Mouse (Mus musculus): ENCODE measurements at regions not wholly inside any gene's neighbourhood (a gene's known extent, or its start where the extent isn't known, plus 50 kb on each side); places are given as distances from the start of the nearest gene placed in this dataset.

- H3K27me3 ChIP-seq (ENCODE audit: control insufficient read depth, insufficient read depth, low read length): no peaks in the 10 kb centered on the region
- no peak for TF ChIP-seq EP300 (IDR thresholded peaks at IDR 0.05; ENCODE audit: low read depth)
- no peak for TF ChIP-seq CTCF (IDR thresholded peaks at IDR 0.05; ENCODE audit: low read depth)
- ATAC-seq (ENCODE audit: insufficient read depth) (no peak), DNase-seq (ENCODE audit: low read depth in 3 of 3, low spot score in 3 of 3) (no peak)
- no peaks in the 10 kb centered on the region for H3K9me3 ChIP-seq (ENCODE audit: control insufficient read depth, low read length)
- H3K4me1 ChIP-seq (replicated peaks; ENCODE audit: control insufficient read depth in 2 of 2, insufficient read depth in 2 of 2, low read length in 1 of 2): no peaks in the 10 kb centered on the region
- no peaks in the 10 kb centered on the region for H3K36me3 ChIP-seq (replicated peaks; ENCODE audit: control insufficient read depth, insufficient read depth, low read depth)
- no peak overlapping the region for H3K27ac ChIP-seq
- WGBS (ENCODE audit: insufficient replicate concordance): 89% methylated on average over 4 of the region's 4 CpGs
- H3K9ac ChIP-seq (replicated peaks): no peak overlapping the region
- H3K4me3 ChIP-seq (ENCODE audit: insufficient read depth in 1 of 2, low read depth in 2 of 2, low read length in 2 of 2): no peak overlapping the region
- H3K4me2 ChIP-seq (ENCODE audit: low read depth): no peak overlapping the region
Observed at GRCm38 (mm10) chr15:33992383-33992782, 365.3 kb downstream of the 9430069I07Rik start.

GRCm38 (mm10) chr15:33975077-33975476, 382.6 kb downstream of the 9430069I07Rik start:
- H3K4me3 ChIP-seq (ENCODE audit: insufficient read depth in 1 of 2, low read depth in 2 of 2, low read length in 2 of 2): no peak overlapping the region
- H3K36me3 ChIP-seq (replicated peaks; ENCODE audit: control insufficient read depth, insufficient read depth, low read depth): no peaks in the 10 kb centered on the region
- H3K27me3 ChIP-seq (ENCODE audit: control insufficient read depth, insufficient read depth, low read length): no peaks in the 10 kb centered on the region
- TF ChIP-seq EP300 (IDR thresholded peaks at IDR 0.05; ENCODE audit: low read depth) (no peak), CTCF (IDR thresholded peaks at IDR 0.05; ENCODE audit: low read depth) (0 out of 2 replicates have a peak, but pooled peaks have one; percentile 5)
- no peak for DNase-seq (ENCODE audit: low read depth in 3 of 3, low spot score in 3 of 3)
- no peak for ATAC-seq (ENCODE audit: insufficient read depth)
- H3K9ac ChIP-seq (replicated peaks): no peak overlapping the region
- H3K4me1 ChIP-seq (replicated peaks; ENCODE audit: control insufficient read depth in 2 of 2, insufficient read depth in 2 of 2, low read length in 1 of 2): no peaks in the 10 kb centered on the region
- H3K4me2 ChIP-seq (ENCODE audit: low read depth): no peak overlapping the region
- WGBS (ENCODE audit: insufficient replicate concordance): 11% methylated on average over 1 of the region's 1 CpGs
- H3K27ac ChIP-seq: no peak overlapping the region
- no peaks in the 10 kb centered on the region for H3K9me3 ChIP-seq (ENCODE audit: control insufficient read depth, low read length)

- Histone ChIP-seq H3K9ac (replicated peaks) (no peak overlapping the region), H3K36me3 (replicated peaks; ENCODE audit: control insufficient read depth, insufficient read depth, low read depth) (no peaks in the 10 kb centered on the region), H3K4me3 (ENCODE audit: insufficient read depth in 1 of 2, low read depth in 2 of 2, low read length in 2 of 2) (no peak overlapping the region), H3K27ac (no peak overlapping the region), H3K4me1 (replicated peaks; ENCODE audit: control insufficient read depth in 2 of 2, insufficient read depth in 2 of 2, low read length in 1 of 2) (no peaks in the 10 kb centered on the region), H3K4me2 (ENCODE audit: low read depth) (no peak overlapping the region), H3K9me3 (ENCODE audit: control insufficient read depth, low read length) (no peaks in the 10 kb centered on the region), H3K27me3 (ENCODE audit: control insufficient read depth, insufficient read depth, low read length) (no peaks in the 10 kb centered on the region)
- ATAC-seq (ENCODE audit: insufficient read depth) (no peak), DNase-seq (ENCODE audit: low read depth in 3 of 3, low spot score in 3 of 3) (no peak)
- TF ChIP-seq EP300 (IDR thresholded peaks at IDR 0.05; ENCODE audit: low read depth) (no peak), CTCF (IDR thresholded peaks at IDR 0.05; ENCODE audit: low read depth) (no peak)
- 46% methylated on average over 3 of the region's 3 CpGs for WGBS (ENCODE audit: insufficient replicate concordance)
Observed at GRCm38 (mm10) chr15:33973466-33973865, 384.2 kb downstream of the 9430069I07Rik start.

- Histone ChIP-seq H3K27ac (no peak overlapping the region), H3K36me3 (replicated peaks; ENCODE audit: control insufficient read depth, insufficient read depth, low read depth) (no peaks in the 10 kb centered on the region), H3K9ac (replicated peaks) (no peak overlapping the region), H3K27me3 (ENCODE audit: control insufficient read depth, insufficient read depth, low read length) (no peaks in the 10 kb centered on the region), H3K4me3 (ENCODE audit: insufficient read depth in 1 of 2, low read depth in 2 of 2, low read length in 2 of 2) (no peak overlapping the region), H3K4me1 (replicated peaks; ENCODE audit: control insufficient read depth in 2 of 2, insufficient read depth in 2 of 2, low read length in 1 of 2) (no peaks in the 10 kb centered on the region), H3K9me3 (ENCODE audit: control insufficient read depth, low read length) (no peaks in the 10 kb centered on the region), H3K4me2 (ENCODE audit: low read depth) (no peak overlapping the region)
- TF ChIP-seq CTCF (IDR thresholded peaks at IDR 0.05; ENCODE audit: low read depth) (no peak), EP300 (IDR thresholded peaks at IDR 0.05; ENCODE audit: low read depth) (no peak)
- DNase-seq (ENCODE audit: low read depth in 3 of 3, low spot score in 3 of 3) (no peak), ATAC-seq (ENCODE audit: insufficient read depth) (no peak)
- 26% methylated on average over 1 of the region's 1 CpGs for WGBS (ENCODE audit: insufficient replicate concordance)
Observed at GRCm38 (mm10) chr15:33969409-33969808, 388.3 kb downstream of the 9430069I07Rik start.

GRCm38 (mm10) chr15:33935013-33935664, 422.5 kb downstream of the 9430069I07Rik start:
- H3K4me1 ChIP-seq (replicated peaks; ENCODE audit: control insufficient read depth in 2 of 2, insufficient read depth in 2 of 2, low read length in 1 of 2): no peaks in the 10 kb centered on the region
- no peak for DNase-seq (ENCODE audit: low read depth in 3 of 3, low spot score in 3 of 3)
- WGBS (ENCODE audit: insufficient replicate concordance): 56% methylated on average over 4 of the region's 4 CpGs

More at GRCm38 (mm10) chr15:33935013-33935664, 422.5 kb downstream of the 9430069I07Rik start:
- H3K36me3 ChIP-seq (replicated peaks; ENCODE audit: control insufficient read depth, insufficient read depth, low read depth): no peaks in the 10 kb centered on the region
- H3K9ac ChIP-seq (replicated peaks): no peak overlapping the region
- H3K4me2 ChIP-seq (ENCODE audit: low read depth): no peak overlapping the region
- no peaks in the 10 kb centered on the region for H3K27me3 ChIP-seq (ENCODE audit: control insufficient read depth, insufficient read depth, low read length)
- no peak for ATAC-seq (ENCODE audit: insufficient read depth)
- no peaks in the 10 kb centered on the region for H3K9me3 ChIP-seq (ENCODE audit: control insufficient read depth, low read length)
- no peak overlapping the region for H3K27ac ChIP-seq
- TF ChIP-seq EP300 (IDR thresholded peaks at IDR 0.05; ENCODE audit: low read depth) (no peak), CTCF (IDR thresholded peaks at IDR 0.05; ENCODE audit: low read depth) (no peak)
- no peak overlapping the region for H3K4me3 ChIP-seq (ENCODE audit: insufficient read depth in 1 of 2, low read depth in 2 of 2, low read length in 2 of 2)

Data from liver, embryonic 14.5 days (tissue).